Mouse (Mus musculus) erythroid progenitor cell, adult 5-6 weeks (primary cell): ENCODE data around the gene Tmem131l. TPM values are rescaled to one million over a fixed set of nuclear protein-coding genes. Genes with fewer than 3 reads are reported as not detected.

Experiments used
- ATAC-seq: replicated peaks from 2 replicates; pipeline ENCODE4 v1.8.0; 2016; ENCODE audit warnings: moderate number of reproducible peaks, mild to moderate bottlenecking, moderate TSS enrichment, inconsistent platforms; ENCODE audit not compliant: poor library complexity, low FRiP score, severe bottlenecking
- total RNA-seq, 2 experiments: library from RNA; stranded (forward) in 1 of 2; stranded (reverse) in 1 of 2; fragments of 150-400 nt in 1 of 2; fragments of 186-747, 209-891 nt in 1 of 2; gene quantifications; 2 replicates each; pipeline versions ENCODE4 v1.2.3 to v1.2.4; 2015 to 2017; ENCODE audit warnings: low replicate concordance in 2 of 2

Gene Tmem131l
- total RNA-seq, 2 experiments from 2014 or later: 86.8 to 116 TPM

GRCm38 (mm10) chr3:83985426-83985825 lies 54.5 kb downstream of the Tmem131l start:
- no peak for ATAC-seq

GRCm38 (mm10) chr3:83984379-83984778 lies 55.6 kb downstream of the Tmem131l start:
- ATAC-seq: no peak

GRCm38 (mm10) chr3:83982821-83983220 lies 57.2 kb downstream of the Tmem131l start:
- no peak for ATAC-seq

GRCm38 (mm10) chr3:83980231-83980872 lies 59.6 kb downstream of the Tmem131l start:
- no peak for ATAC-seq

GRCm38 (mm10) chr3:83978497-83979410 lies 61.2 kb downstream of the Tmem131l start:
- ATAC-seq: no peak

GRCm38 (mm10) chr3:83977817-83978216 lies 62.2 kb downstream of the Tmem131l start:
- no peak for ATAC-seq

- no peak for ATAC-seq
These were observed 63.8 kb downstream of the Tmem131l start for GRCm38 (mm10) chr3:83976161-83976560.

GRCm38 (mm10) chr3:83973339-83973738 lies 66.6 kb downstream of the Tmem131l start:
- ATAC-seq: no peak

GRCm38 (mm10) chr3:83970629-83971028 lies 69.3 kb downstream of the Tmem131l start:
- ATAC-seq: no peak

GRCm38 (mm10) chr3:83969081-83969480 lies 70.9 kb downstream of the Tmem131l start:
- no peak for ATAC-seq

GRCm38 (mm10) chr3:83967791-83968190 lies 72.2 kb downstream of the Tmem131l start:
- no peak for ATAC-seq

GRCm38 (mm10) chr3:83965333-83965732 lies 74.6 kb downstream of the Tmem131l start:
- ATAC-seq: no peak

- ATAC-seq: no peak
These were observed 76.3 kb downstream of the Tmem131l start for GRCm38 (mm10) chr3:83963705-83964104.

GRCm38 (mm10) chr3:83962571-83962970 lies 77.4 kb downstream of the Tmem131l start:
- no peak for ATAC-seq

- no peak for ATAC-seq
These were observed 77.9 kb downstream of the Tmem131l start for GRCm38 (mm10) chr3:83962076-83962475.

- ATAC-seq: no peak
These were observed 80.9 kb downstream of the Tmem131l start for GRCm38 (mm10) chr3:83958951-83959681.

GRCm38 (mm10) chr3:83953879-83954278 lies 86.1 kb downstream of the Tmem131l start:
- no peak for ATAC-seq

GRCm38 (mm10) chr3:83948801-83949200 lies 91.2 kb downstream of the Tmem131l start:
- ATAC-seq: no peak

- no peak for ATAC-seq
These were observed 92.3 kb downstream of the Tmem131l start for GRCm38 (mm10) chr3:83947476-83948245.

GRCm38 (mm10) chr3:83946848-83947247 lies 93.1 kb downstream of the Tmem131l start:
- ATAC-seq: no peak
